Mouse (Mus musculus) WW6 (cell line): ENCODE results near the gene Atp6v1g1.

Experiments
- DNase-seq: peaks from one replicate; pipeline ENCODE4 v3.0.0-alpha.2; 2013; ENCODE audit warnings: low read depth, low spot score

The Atp6v1g1 gene

DNA sequence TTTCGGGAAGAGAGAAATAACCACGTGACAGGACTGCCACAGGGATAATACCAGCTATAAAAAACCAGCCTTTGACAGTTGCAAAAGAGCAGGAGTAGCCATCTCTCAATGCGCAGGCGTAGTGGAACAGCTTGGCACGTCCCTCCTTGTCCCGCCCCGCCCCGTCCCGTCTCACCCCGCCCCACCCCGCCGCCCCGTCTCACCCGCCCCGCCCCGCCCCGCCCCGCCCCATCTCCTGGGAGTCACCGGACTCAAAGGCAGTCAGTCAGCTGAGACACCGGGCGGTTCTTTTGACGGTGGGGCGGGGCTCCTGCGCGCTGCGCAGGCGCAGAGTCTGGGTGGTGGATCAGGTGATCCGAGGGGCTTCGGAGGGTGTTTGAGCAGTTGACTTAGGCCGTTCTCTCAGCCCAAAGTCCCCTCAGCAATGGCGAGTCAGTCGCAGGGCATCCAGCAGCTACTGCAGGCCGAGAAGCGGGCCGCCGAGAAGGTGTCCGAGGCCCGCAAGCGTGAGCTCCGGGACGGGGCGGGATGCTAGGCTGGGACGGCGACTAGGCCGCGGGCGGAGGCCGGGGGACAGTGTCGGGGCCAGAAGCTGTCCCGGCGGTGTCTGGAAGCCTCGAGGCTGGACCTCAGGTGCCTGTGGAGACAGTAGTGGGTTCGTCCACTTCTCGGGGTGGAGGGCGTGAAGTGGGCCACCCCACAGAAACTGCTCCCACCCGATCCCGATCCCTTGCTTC, at the start of gene Atp6v1g1:
Gene Atp6v1g1 (plus strand): TSS at position 279 of the 737 bp plus-strand sequence.
- DNase-seq, result peak; percentile 70

DNA sequence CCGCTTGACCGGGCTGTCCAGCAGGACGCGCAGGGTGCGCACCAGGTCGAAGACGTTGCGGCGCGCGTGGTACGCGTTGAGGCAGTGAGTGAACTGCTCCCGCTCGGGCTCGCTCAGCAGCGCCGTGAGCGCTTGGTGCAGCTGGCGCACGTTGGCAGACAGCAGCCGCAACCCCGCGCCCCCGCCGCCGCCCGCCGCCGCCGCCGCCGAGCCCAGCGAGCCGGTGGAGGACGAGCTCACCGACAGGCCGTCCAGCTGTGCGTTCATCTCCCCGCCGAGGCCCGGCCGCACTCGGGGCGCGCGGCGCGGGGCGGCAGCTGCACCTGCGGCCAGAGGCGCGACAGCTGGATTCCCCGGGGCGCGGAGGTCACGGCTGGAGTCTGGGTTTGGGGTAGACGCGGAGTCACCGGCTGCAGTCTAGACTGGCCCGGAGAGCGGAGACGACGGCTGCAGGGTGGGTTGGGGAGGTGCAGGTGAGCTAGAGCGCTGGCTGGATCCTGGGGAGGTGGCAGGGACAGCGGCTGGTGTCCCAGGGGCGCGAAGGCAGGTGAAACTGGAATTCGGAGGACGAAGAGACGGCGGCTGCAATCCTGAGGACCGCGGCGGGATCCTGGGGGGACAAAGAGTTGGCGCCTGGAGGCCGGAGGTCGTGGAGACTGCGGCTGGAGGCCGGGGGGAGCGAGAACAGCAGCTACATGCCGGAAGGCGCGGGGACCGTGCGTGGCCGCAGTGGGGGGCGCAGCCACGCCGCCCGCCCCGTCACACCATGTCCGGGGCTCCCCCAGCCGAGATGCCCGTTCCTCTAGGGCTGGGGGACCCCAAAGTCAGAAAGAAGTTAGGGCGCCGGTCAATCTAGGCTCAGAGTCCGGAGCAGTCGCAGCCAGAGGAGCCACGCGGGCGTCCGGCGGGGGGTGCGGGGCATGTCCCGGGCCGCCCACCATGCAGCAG, 49.3 kb upstream of the Atp6v1g1 start:
- no peak for DNase-seq

DNA sequence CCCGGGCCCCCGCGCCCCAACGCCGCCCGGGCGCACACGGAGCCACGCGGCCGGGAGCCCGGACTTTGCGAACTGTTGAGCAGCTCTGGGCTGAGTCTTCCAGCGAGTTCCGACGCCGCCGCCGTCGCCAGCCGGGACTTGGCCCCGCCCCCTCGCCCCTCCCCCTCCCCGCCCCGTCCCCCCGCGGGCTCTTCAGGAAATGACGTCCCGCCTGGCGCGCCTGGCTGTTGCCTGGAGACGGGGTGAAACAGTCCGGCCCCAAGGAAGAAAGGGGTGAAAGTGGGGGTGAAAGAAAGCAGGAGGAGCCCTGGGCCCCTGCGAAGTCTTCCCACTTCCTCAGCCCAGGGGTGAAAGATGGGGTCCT, 48.7 kb upstream of the Atp6v1g1 start, which contains the start of gene Whrn:
Gene Whrn (minus strand): TSS at position 77 of the 364 bp plus-strand sequence.
- no peak for DNase-seq

DNA sequence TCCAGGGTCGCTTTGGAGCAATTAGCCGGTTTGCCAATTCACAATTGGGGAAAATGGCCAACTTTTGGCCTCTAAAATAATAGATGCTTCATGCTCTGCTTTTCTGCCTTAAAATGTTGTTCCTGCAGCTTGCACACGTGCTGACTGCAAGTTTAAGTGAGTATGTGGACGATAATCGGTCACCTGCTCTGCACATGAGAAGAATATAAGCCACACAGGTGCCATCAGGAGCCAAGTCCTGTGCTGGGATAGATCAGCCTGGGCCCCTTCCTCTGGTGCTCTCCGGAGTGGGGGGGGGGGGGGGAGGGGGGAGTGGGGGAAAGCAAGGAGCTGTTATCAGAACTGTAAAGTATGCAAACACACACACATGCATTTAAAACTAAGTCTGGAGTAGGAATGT, 48.3 kb upstream of the Atp6v1g1 start:
- DNase-seq, result no peak

DNA sequence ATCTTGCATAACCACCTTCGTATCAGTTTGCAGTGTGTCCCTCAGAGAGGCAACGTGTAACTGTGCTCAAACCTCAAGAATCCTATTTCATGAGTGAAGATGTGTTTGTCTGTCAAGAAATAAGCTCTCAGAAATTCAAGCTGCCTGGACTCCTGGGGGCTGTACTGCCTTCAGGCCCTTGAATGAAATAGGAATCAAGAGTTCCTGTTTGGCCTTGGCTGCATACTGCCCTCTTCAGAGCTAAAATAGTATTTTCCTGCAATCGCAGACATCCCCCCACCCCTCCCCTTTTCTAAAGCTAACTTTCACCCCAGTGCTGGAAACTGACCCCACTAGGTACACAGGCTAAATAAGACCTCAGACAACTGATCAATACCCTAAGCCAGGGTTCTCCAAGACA, 46.2 kb upstream of the Atp6v1g1 start:
- DNase-seq, result no peak

DNA sequence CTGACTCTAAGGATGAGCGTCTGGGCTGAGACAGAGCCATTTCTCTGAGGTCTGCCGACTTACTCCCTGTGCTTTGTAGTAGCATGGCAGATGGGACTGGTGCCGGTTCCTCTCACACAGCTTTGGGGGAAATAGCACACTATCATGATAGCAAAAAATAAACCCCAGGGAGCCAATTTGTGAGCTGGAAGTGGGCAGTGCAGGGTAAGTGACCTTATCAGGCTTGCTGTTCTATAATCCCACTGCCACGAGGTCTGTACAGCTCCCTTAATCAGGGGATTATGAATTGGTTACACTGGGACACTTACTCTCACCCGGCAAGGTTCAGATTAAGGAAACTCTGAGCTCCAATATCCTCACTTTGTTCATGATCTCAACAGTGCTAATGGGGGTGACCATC, 43.5 kb upstream of the Atp6v1g1 start:
- no peak for DNase-seq

DNA sequence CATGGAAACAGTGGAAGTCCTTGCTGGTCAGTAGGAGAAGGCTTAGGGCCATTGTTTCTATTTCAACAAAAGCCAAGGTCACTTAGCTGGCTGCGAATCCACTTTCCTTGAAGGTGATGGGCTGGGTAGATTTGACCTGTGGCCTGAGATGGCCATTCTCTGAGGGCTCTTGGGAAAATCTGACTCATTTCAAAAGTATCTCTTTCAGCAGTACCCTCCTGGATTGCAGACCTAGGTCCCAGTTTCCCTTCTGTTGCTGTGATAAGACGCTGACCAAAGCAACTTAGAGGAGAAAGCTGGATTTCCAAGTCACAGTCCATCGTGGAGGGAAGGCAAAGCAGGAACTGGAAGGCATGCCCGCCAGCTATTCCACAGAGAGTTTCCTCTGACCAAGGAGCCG, 40.6 kb upstream of the Atp6v1g1 start:
- no peak for DNase-seq

DNA sequence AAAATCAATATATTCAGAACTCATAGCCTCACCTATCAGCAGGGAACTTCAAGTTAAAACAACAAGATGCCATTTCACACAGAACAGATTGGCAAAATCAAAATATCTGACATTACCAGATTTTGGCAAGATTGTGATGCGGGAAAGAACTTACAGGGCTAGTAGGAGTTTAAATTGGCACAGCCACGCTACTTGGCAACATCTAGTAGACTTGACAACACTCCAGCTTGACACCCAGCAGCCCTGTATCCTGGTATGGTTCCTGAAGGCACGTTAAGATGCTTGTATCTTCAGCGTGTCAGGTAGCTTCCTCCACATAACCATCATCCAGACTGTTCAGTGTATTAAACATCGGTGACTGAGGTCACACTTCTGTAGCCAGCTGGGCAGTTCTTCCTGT, 37.1 kb upstream of the Atp6v1g1 start:
- no peak for DNase-seq

DNA sequence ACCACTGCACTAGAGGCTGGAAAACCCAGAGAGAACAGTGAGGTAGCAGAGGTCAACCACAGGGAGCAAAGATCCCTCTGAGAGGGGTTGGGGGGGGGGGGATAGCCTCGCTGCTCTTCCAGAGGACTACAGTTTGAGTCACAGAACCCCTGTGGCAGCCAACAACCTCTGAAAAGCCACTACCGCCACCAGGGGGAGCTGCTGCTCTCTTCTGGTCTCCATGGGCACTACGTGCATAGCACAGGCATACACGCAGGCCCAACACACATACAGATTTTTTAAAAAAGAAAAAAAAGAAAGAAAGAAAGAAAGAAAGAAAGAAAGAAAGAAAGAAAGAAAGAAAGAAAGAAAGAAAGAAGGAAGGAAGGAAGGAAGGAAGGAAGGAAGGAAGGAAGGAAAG, 36.3 kb upstream of the Atp6v1g1 start:
- no peak for DNase-seq

DNA sequence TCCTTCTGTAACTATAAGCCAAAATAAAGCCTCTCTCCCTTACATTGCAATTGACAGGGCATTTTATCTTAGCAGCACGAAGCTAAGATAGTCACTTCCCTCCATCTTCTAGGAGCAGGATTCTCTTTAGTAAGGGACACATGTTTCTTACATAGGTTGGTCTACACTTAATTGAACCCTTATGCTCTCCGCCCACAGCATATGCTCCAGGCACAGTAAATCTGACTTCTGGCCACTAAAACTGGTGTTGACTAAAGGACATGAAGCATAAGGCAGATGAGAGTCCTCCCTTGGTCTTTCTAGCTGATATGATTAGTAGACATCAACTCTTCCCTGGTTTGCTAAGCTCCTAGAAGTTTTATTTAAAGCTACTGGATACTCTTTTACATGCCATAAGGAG, 31.7 kb upstream of the Atp6v1g1 start:
- DNase-seq, result no peak

DNA sequence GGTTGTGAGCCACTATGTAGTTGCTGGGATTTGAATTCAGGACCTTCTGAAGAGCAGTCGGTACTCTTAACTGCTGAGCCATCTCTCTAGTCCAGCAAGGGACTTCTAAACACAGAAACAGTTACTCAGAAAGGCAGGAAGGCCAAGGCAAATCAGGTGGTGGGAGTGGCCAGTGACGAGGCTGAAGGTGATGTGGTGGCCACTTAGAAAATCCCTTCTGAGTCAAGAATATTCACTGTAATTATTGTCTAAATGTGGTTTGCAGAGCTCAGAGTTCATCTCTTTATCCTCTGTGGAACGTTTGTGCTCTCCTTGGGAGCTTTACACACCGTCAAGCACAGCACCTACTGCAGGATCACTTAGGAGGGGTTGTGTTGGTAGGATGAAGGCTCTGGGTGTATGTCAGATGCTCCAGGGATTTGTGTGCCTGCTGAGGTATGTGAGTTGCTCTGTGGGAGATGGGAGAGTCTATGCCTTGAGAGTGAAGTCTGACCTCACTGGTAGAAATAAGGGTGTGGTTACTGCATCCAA, 30.1 kb upstream of the Atp6v1g1 start:
- DNase-seq, result no peak

DNA sequence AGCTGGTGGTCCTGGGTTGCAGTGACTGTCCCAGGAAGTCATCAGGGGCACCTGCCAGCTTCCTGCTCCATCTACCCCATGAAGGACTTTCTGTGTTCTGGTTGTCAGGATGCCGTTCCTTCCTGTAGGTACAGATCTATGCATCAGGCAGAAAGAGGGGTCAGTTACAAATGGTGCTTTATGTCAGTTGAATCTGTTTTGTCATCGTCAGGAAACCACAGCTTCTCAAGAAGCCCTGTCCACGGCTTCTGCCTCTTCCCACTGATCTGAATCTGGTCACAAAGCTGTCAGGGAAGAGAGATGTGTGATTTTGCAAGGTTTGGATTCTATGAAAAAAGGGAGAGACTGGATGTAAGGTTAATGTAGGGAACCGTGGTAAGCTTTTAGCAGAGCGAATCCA, 29.6 kb upstream of the Atp6v1g1 start:
- no peak for DNase-seq

DNA sequence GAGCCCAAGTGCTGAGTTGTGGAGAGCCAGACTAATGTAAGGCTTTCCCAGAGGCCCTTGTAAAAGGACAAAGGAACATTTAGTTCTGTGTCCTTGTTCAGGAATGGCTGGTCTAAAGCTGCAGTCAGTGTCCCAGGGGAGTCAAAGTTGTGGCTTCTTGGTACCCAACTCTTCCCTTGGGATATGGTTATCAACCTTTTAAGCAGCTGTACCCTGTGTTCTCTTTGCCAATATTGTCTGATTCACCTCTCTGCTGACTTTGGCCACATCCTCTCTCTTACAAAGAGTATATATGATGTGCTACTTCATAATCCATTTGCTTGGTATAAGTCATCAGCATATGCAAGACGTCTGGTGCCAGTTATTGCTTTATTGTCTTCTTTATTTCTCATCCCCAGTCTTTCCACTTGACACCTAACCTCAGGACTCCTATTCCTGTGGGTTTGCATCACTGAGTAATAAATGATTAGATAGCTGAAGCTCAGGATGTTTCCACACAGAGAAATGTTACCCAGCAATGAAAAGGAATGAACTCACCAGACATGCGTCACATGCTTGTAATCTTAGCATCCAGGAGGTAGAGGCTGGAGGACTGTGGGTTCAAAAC, 22.7 kb upstream of the Atp6v1g1 start:
- no peak for DNase-seq

DNA sequence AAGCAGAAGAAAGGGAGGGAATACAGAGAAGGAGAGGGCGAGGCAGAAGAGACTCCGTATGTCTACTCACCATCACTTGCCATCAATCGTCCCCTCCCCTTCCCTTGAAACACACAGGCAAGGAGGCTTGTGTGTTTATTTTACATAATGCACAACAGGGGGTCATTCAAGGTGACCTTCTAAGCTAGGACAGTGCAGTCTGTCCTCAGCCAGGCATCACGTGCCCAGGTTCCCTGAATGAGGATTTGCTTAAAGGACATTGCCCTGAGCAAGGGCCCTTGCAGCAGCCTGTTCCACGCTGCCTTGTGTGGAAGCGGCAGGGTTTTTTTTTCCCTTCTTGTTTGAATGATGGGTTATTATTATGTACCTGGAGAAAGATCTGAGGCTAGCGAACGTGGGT, 19.1 kb upstream of the Atp6v1g1 start:
- DNase-seq, result no peak

DNA sequence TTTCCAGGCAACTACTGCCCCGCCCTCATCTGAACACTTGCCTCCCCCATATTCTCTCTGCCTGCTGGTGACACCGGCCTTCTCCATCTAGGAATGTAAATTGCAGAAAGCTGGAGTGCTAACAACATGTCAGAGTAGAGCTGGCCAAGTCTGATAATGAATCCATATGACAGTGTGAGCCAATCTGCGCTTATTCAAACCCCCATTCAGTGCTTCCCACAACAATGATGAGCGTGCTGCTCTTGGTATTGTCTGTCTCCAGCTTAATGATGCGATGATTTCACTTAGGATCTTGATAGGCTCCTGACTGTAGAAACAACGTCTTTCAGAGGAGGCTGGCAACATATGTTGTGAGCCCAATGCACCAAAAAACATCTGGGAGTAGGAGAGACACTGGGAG, 15.6 kb upstream of the Atp6v1g1 start:
- DNase-seq, result no peak

DNA sequence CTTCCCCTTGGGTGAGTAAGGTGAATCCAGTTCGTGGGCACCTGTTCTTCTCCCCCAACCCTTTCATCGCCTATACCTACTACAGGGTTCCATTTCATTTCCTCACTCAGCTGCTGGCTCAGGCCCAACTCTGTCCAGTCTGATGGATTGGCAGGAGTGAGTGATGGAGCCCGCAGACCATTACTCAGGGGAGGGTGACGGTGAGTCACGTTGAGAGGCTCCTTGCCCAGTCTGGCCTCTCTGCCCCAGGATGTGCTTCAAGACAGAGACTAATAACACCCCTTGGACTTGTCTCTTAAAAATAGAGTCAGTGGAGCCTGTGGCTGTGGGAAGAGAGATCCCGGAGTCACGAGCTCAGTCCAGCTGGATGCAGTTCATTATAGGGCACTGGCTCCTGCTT, 14.2 kb upstream of the Atp6v1g1 start:
- no peak for DNase-seq

DNA sequence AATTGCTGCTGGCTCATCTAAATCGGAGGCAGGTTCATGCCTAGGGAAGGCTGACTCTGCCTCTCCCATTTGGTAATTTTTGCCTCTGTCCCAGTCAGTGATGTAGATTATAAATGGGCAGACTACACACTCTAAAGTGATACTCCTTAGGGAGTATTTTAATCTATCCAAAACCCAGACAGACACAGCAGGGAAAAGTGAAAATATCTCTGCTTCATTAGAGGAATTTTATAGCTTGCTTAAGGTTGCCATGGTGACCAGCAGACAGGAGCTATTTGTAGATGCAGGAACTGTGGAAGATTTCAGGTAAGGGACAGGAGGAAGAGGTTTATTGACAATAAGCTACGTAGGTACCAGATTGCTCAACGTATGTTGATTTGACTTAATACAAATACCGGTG, 7.0 kb upstream of the Atp6v1g1 start:
- DNase-seq, result no peak

DNA sequence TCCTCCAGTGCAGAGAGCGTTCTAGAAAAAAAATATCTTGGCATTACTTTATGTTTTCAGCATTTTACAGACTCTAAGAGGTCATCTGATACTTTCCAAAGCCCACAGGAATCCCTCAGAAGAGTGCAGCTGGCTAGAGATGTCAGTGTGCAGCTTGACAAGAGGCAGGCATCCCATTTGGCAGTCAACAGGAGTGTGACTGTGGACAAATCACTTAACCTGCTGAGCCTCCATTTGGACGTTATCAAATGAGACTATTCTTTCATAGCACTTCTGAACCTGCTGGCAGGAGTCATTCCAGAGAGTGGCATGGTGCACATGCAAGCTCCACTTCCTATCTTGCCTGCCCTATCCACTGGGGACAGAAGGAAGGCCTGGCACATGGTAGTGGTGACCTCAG, 2.4 kb upstream of the Atp6v1g1 start:
- no peak for DNase-seq

DNA sequence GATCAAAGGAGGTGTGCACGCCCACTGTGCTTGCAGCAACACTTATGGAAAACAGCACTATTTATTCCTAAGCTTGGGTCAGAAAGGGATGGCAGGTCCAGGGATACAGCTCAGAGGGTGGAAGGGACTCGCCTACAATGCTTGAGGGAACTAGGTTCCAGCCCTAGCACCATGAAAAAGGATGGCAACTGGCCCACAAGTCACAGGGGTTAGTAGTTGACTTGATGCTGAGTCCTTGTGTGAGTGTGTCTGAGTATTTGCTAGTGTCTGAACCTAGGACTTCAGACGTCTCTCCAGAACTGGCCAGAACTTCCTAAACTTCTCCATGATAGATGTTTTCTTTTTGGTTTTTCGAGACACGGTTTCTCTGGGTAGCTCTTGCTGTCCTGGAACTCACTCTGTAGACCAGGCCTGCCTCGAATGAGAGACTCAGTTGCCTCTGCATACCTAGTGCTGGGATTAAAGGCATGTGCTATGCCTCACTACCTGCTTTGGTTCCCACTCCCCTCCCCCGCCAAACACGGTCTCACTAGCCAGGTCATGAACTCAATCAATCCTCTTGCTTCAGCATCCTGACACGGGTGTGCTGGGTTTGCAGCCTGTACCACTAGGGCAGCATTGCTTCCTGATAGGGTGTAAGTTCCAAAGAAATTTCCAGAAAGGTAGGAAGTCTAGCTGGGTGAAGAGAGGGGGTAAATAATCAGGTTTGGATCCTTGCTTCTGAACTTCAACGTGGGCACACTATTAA, 652 bp upstream of the Atp6v1g1 start:
- DNase-seq, result no peak

DNA sequence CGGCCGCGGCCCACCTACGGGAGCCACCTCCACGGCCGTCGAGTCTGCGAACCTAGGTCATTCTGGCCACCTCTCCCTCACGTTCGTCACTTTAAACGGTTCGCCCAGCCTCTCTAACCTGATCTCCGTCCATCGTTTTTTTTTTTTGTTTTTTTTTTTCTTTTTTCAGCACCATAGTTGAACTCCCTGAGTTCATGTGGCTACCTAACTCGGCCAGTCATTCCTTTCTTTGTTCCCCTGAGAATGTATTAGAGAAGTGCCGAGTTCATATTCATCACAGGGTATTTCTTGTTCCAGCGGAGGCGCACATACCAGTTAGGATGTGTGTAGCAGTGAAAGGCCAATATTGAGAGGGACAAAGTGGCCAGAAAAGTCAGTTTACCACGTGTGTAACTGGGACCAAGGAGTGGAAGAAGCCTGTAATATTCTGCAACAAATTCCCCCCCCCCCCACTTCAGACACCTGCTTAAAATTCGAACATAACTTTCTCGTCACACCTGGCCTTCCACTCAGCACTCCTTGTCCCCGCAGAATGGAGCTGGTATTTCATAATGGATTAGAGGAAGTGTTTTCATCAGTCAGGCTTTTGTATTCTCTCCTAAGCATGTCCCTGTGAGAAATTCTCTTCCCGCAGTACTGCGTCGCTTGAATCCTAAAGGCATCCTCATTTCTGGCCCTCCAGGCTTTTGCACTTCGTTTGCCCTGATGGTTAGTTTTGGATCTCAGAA, 823 bp downstream of the Atp6v1g1 start:
- no peak for DNase-seq
